Mouse (Mus musculus): ENCODE results near the gene 1110032A03Rik. TPM values are rescaled to one million over a fixed set of nuclear protein-coding genes. Genes with fewer than 3 reads are reported as not detected.

Gene 1110032A03Rik
- polyA plus RNA-seq, 1 experiment = not detected

DNA sequence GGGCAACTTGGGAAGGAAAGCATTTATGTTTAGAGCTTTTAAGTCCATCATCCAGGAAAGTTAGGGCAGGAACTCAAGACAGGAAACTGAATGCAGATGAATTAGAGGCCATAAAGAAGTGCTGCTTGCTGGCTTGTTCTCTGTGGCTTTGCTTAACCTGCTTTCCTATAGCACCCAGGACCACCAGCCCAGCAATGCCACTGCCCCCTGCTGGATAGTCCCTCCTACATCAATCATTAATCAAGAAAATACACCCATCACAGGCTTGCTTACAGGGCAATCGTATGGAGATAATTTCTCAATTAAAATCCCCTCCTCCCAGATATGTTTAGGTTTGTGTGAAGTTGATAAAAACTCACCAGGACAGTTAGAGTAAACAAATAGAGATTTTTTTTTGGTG, 12.0 kb downstream of the 1110032A03Rik start:
- WGBS = 73% methylated on average over 1 of the region's 1 CpGs
- TF ChIP-seq CTCF (IDR thresholded peaks at IDR 0.05; ENCODE audit: insufficient read depth, low read depth, low read length) (no peak), POLR2A (IDR thresholded peaks at IDR 0.05; ENCODE audit: insufficient read depth, low read depth, low read length) (no peak)
- Histone ChIP-seq H3K27ac (ENCODE audit: insufficient read depth, low read depth, low read length) (no peak overlapping the region), H3K4me1 (ENCODE audit: control insufficient read depth, insufficient read depth, low read length) (no peaks in the 10 kb centered on the region), H3K4me3 (ENCODE audit: insufficient read depth, low read depth, low read length) (no peak overlapping the region)

DNA sequence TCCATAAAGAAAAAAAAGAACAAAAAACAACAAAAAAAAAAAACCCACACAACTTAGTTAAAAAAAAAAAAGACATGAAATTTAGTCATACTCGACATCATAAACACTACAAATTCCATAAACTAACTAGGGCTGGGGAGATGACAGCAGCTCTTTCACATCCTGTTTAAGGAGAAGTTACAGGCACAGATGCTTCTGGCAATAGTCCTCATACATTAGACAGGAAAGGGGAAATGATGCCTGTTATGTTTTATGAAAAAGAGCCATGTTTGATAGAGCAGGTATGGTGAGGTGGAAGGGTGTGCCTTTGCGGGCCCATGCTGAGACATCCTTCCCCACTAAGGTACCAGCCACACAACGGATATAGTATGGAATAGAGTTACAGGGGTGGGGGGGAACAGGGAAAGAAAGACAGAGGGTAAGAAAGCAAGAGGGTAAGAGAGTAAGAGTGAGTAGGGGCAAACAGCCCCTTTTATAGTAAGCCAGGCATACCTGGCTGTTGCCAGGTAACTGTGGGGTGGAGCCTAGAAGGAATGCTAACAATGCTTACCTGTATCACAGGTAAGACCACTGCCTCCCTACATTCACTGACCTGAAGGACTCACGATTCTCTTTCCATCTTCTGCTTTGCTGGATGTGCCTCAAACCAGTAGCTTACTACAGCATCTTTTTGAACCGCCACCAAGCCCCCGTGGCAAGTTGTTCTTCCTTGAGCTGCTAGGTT, 13.6 kb downstream of the 1110032A03Rik start:
- TF ChIP-seq CTCF (IDR thresholded peaks at IDR 0.05; ENCODE audit: insufficient read depth, low read depth, low read length) = no peak
- Histone ChIP-seq H3K27ac (ENCODE audit: insufficient read depth, low read depth, low read length) (no peak overlapping the region), H3K4me1 (ENCODE audit: control insufficient read depth, insufficient read depth, low read length) (no peaks in the 10 kb centered on the region), H3K4me3 (ENCODE audit: insufficient read depth, low read depth, low read length) (no peak overlapping the region)
- WGBS = 66% methylated on average over 6 of the region's 6 CpGs

DNA sequence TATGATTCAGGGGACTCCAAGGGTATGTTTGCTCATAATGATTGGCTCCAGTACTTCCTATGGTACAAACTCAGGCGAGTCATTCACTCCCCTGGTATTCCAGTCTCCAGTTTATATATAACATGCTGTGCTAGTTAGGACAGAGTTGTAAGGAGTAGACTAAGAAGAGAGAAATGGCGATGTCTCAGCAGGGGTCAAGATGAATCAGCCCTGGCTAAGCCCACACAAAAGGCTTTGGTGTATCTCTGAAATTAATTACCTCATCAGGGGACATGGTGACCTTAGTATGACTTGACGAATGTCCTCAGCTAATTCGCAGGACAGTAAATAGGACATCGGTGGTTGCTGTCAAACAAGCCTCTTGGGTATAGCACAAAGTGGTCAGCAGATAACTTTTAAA, 18.6 kb downstream of the 1110032A03Rik start:
- Histone ChIP-seq H3K27ac (ENCODE audit: insufficient read depth, low read depth, low read length) (no peak overlapping the region), H3K4me3 (ENCODE audit: insufficient read depth, low read depth, low read length) (no peak overlapping the region), H3K4me1 (ENCODE audit: control insufficient read depth, insufficient read depth, low read length) (peaks cover 7% of the 10 kb centered on the region)
- WGBS = 44% methylated on average over 5 of the region's 5 CpGs
- TF ChIP-seq CTCF (IDR thresholded peaks at IDR 0.05; ENCODE audit: insufficient read depth, low read depth, low read length) = no peak
- no peak for TF ChIP-seq POLR2A (IDR thresholded peaks at IDR 0.05; ENCODE audit: insufficient read depth, low read depth, low read length)

DNA sequence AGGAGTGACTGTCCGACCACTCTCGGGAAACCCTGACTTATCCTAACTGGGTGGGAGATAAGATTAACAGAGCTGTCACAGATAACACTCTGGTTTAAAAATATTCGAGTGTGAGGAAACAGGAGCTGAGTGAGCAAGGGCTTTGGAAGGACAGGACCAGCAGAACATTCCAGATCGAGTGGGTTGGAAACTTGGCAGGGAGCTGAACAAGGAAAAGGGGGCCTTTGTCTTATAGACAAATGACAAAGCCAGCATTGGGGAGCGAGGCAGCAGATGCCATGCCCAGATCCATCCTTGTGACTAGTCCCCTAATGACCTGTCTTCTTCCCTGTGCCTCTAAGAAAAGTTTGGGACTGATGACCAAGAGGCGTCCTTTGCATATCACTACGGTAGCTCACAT, 21.4 kb downstream of the 1110032A03Rik start:
- no peak for TF ChIP-seq POLR2A (IDR thresholded peaks at IDR 0.05; ENCODE audit: insufficient read depth, low read depth, low read length)
- no peak for TF ChIP-seq CTCF (IDR thresholded peaks at IDR 0.05; ENCODE audit: insufficient read depth, low read depth, low read length)
- 0 out of 2 replicates have a peak overlapping the region, but pooled peaks have one; percentile 43 for H3K27ac ChIP-seq (ENCODE audit: insufficient read depth, low read depth, low read length)
- 60% methylated on average over 7 of the region's 7 CpGs for WGBS
- no peak overlapping the region for H3K4me3 ChIP-seq (ENCODE audit: insufficient read depth, low read depth, low read length)
- peaks cover 8% of the 10 kb centered on the region for H3K4me1 ChIP-seq (ENCODE audit: control insufficient read depth, insufficient read depth, low read length)

- WGBS = 61% methylated on average over 17 of the region's 17 CpGs
- H3K4me3 ChIP-seq (ENCODE audit: insufficient read depth, low read depth, low read length) = peak overlapping the region; percentile 17; the same call in 1 of the 2 replicates
These were observed 22.3 kb downstream of the 1110032A03Rik start for GRCm38 (mm10) chr9:50752784-50753615.

GRCm38 (mm10) chr9:50752054-50752602, 23.2 kb downstream of the 1110032A03Rik start, which contains the start of gene Hspb2:
Gene Hspb2, minus strand, starts transcription at chr9:50752354.
- H3K4me1 ChIP-seq (ENCODE audit: control insufficient read depth, insufficient read depth, low read length) = peaks cover 8% of the 10 kb centered on the region
- WGBS = 48% methylated on average over 14 of the region's 14 CpGs
- peak within 1 kb of the TSS; percentile 43 for H3K27ac ChIP-seq (ENCODE audit: insufficient read depth, low read depth, low read length)
- no peak for TF ChIP-seq CTCF (IDR thresholded peaks at IDR 0.05; ENCODE audit: insufficient read depth, low read depth, low read length)
- TF ChIP-seq POLR2A (IDR thresholded peaks at IDR 0.05; ENCODE audit: insufficient read depth, low read depth, low read length) = no peak
- H3K4me3 ChIP-seq (ENCODE audit: insufficient read depth, low read depth, low read length) = peak within 1 kb of the TSS; percentile 17; the same call in 1 of the 2 replicates

More at GRCm38 (mm10) chr9:50752784-50753615, 22.3 kb downstream of the 1110032A03Rik start:
- TF ChIP-seq CTCF (IDR thresholded peaks at IDR 0.05; ENCODE audit: insufficient read depth, low read depth, low read length) = no peak
- TF ChIP-seq POLR2A (IDR thresholded peaks at IDR 0.05; ENCODE audit: insufficient read depth, low read depth, low read length) = no peak
- H3K27ac ChIP-seq (ENCODE audit: insufficient read depth, low read depth, low read length) = peak overlapping the region; percentile 43
- H3K4me1 ChIP-seq (ENCODE audit: control insufficient read depth, insufficient read depth, low read length) = peaks cover 8% of the 10 kb centered on the region

- Histone ChIP-seq H3K4me3 (ENCODE audit: insufficient read depth, low read depth, low read length) (no peak within 1 kb of the TSS), H3K27ac (ENCODE audit: insufficient read depth, low read depth, low read length) (no peak within 1 kb of the TSS), H3K4me1 (ENCODE audit: control insufficient read depth, insufficient read depth, low read length) (peaks cover 10% of the 10 kb centered on the region)
- TF ChIP-seq CTCF (IDR thresholded peaks at IDR 0.05; ENCODE audit: insufficient read depth, low read depth, low read length) (no peak), POLR2A (IDR thresholded peaks at IDR 0.05; ENCODE audit: insufficient read depth, low read depth, low read length) (no peak)
- WGBS = 80% methylated on average over 22 of the region's 22 CpGs
These were observed 24.0 kb downstream of the 1110032A03Rik start, which contains the start of gene Cryab for GRCm38 (mm10) chr9:50751323-50751722. Gene Cryab, plus strand, starts transcription at chr9:50751325.

DNA sequence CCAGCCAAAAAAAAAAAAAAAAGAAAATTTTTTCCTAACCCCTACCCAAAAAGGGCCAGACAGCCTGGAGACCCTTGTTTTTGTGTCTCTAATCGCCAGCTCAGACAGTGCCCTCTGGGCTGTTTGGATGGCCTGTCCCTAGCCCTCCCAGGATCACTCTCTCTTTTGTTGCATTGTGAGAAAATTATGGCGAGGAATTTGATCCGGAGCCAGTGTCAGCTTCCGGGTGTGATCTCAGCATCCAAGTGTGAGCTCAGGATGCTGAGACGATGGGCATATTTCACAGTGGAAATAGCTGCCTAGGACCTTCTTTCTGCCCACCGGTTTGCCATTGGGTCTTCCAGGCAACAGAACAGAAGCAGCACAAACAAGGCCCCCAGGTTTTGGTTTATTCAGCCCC, 24.6 kb downstream of the 1110032A03Rik start:
- Histone ChIP-seq H3K4me3 (ENCODE audit: insufficient read depth, low read depth, low read length) (no peak overlapping the region), H3K27ac (ENCODE audit: insufficient read depth, low read depth, low read length) (no peak overlapping the region), H3K4me1 (ENCODE audit: control insufficient read depth, insufficient read depth, low read length) (peaks cover 13% of the 10 kb centered on the region)
- 57% methylated on average over 6 of the region's 6 CpGs for WGBS
- TF ChIP-seq CTCF (IDR thresholded peaks at IDR 0.05; ENCODE audit: insufficient read depth, low read depth, low read length) (no peak), POLR2A (IDR thresholded peaks at IDR 0.05; ENCODE audit: insufficient read depth, low read depth, low read length) (no peak)

Measured in olfactory bulb, adult 2 months (tissue).